Mouse (Mus musculus) heart, adult 2 months (tissue): ENCODE results near the gene Atg10. TPM values are rescaled to one million over a fixed set of nuclear protein-coding genes. Genes with fewer than 3 reads are reported as not detected.

Source experiments
- DNase-seq, 2 experiments: peaks; one replicate each; pipeline ENCODE4 v3.0.0; 2021
- H3K27ac ChIP-seq: fragments of 200-600 bp; 2 replicates; pipeline ENCODE4 v1.8.1; 2022
- H3K27me3 ChIP-seq: fragments of 200-500 bp; 2 replicates; pipeline ENCODE4 v1.6.1; 2012; ENCODE audit warnings: mild to moderate bottlenecking, low read length, inconsistent platforms, mixed read lengths; ENCODE audit not compliant: control insufficient read depth, insufficient read depth
- H3K36me3 ChIP-seq: fragments of 200-500 bp; 2 replicates; pipeline ENCODE4 v1.6.1; 2012; ENCODE audit warnings: low read length, inconsistent platforms; ENCODE audit not compliant: control insufficient read depth, insufficient read depth
- H3K4me1 ChIP-seq: fragments of 200-500 bp; 2 replicates; pipeline ENCODE4 v1.6.1; 2011; ENCODE audit warnings: low read length; ENCODE audit not compliant: control insufficient read depth, insufficient read depth
- H3K4me3 ChIP-seq: fragments of 200-600 bp; 2 replicates; pipeline ENCODE4 v1.8.1; 2022
- H3K79me2 ChIP-seq: fragments of 200-500 bp; replicated peaks from 2 replicates; pipeline ENCODE4 v1.6.1; 2012; ENCODE audit warnings: mild to moderate bottlenecking, inconsistent platforms, low read length, moderate library complexity, mixed read lengths; ENCODE audit not compliant: control insufficient read depth, insufficient read depth
- H3K9ac ChIP-seq: fragments of 200-500 bp; 2 replicates; pipeline ENCODE4 v1.6.1; 2012; ENCODE audit warnings: low read depth, mild to moderate bottlenecking, control low read depth, inconsistent platforms, low read length, mixed read lengths
- CTCF ChIP-seq: fragments of 200-600 bp; IDR thresholded peaks from 2 replicates; pipeline ENCODE4 v1.8.1; 2022; ENCODE audit warnings: antibody characterized with exemption, mild to moderate bottlenecking, moderate library complexity
- EP300 ChIP-seq: fragments of 200-500 bp; IDR thresholded peaks from 2 replicates; pipeline ENCODE4 v1.6.1; 2011; ENCODE audit warnings: low read depth, low read length, control low read depth; ENCODE audit not compliant: insufficient read depth
- POLR2A ChIP-seq: fragments of 200-500 bp; IDR thresholded peaks from 2 replicates; pipeline ENCODE4 v1.6.1; 2011; ENCODE audit warnings: mild to moderate bottlenecking, low read depth, low read length, control low read depth; ENCODE audit not compliant: insufficient read depth
- WGBS: fragments of 180-500 bp; shearing (Covaris S2); methylation state at CpG from one replicate; pipeline ENCODE4 v1.1.7; 2018; 5-methylcytosine and 5-hydroxymethylcytosine counted together
- intact Hi-C: fragments of 180-260 bp; cut with DNase I; formaldehyde crosslinking; loops from one replicate; pipeline ENCODE4 v1.15.1; 2025
- polyA plus RNA-seq: library from polyadenylated mRNA; depleted of rRNA; stranded (reverse); fragments of >200 nt; gene quantifications from 2 replicates; pipeline ENCODE4 v1.2.3, GENCODE M21; 2012
- total RNA-seq, 2 experiments: library from RNA; stranded (reverse); gene quantifications; 2 replicates each; pipeline ENCODE4 v1.2.3; 2021

Gene Atg10
- total and polyA plus RNA-seq, 3 experiments, result 5.9 to 27.1 (median 25.1) TPM

- no peaks in the 10 kb centered on the region for H3K79me2 ChIP-seq
- H3K27me3 ChIP-seq, result no peaks in the 10 kb centered on the region
- no peak overlapping the region for H3K4me3 ChIP-seq
- H3K4me1 ChIP-seq, result no peaks in the 10 kb centered on the region
- no peaks in the 10 kb centered on the region for H3K36me3 ChIP-seq
- H3K9ac ChIP-seq, result no peak overlapping the region
- intact Hi-C loops, result no loop called here
- DNase-seq, result no peak
- no peak overlapping the region for H3K27ac ChIP-seq
- TF ChIP-seq POLR2A (no peak), EP300 (no peak)
- WGBS, result 94% methylated on average over 12 of the region's 12 CpGs
Observed at GRCm38 (mm10) chr13:91086361-91086900, 137.3 kb downstream of the Atg10 start.

GRCm38 (mm10) chr13:91072351-91072750 lies 151.4 kb downstream of the Atg10 start:
- no peak for DNase-seq
- Histone ChIP-seq H3K79me2 (no peaks in the 10 kb centered on the region), H3K4me3 (no peak overlapping the region), H3K36me3 (no peaks in the 10 kb centered on the region), H3K27ac (no peak overlapping the region), H3K4me1 (no peaks in the 10 kb centered on the region), H3K9ac (no peak overlapping the region), H3K27me3 (no peaks in the 10 kb centered on the region)
- intact Hi-C loops, result no loop called here
- TF ChIP-seq POLR2A (no peak), CTCF (no peak), EP300 (no peak)
- WGBS, result 98% methylated on average over 2 of the region's 2 CpGs

- H3K79me2 ChIP-seq, result no peaks in the 10 kb centered on the region
- no peak overlapping the region for H3K4me3 ChIP-seq
- no peak overlapping the region for H3K27ac ChIP-seq
- no peaks in the 10 kb centered on the region for H3K27me3 ChIP-seq
- 85% methylated on average over 5 of the region's 5 CpGs for WGBS
- H3K9ac ChIP-seq, result no peak overlapping the region
- DNase-seq, result no peak
- H3K4me1 ChIP-seq, result no peaks in the 10 kb centered on the region
- no peak for TF ChIP-seq POLR2A
- H3K36me3 ChIP-seq, result no peaks in the 10 kb centered on the region
- intact Hi-C loops, result no loop called here
Observed at GRCm38 (mm10) chr13:91060871-91061270, 162.9 kb downstream of the Atg10 start.

- H3K79me2 ChIP-seq, result no peaks in the 10 kb centered on the region
- H3K4me3 ChIP-seq, result no peak overlapping the region
- H3K36me3 ChIP-seq, result no peaks in the 10 kb centered on the region
- no peak overlapping the region for H3K27ac ChIP-seq
- H3K27me3 ChIP-seq, result no peaks in the 10 kb centered on the region
- no peak overlapping the region for H3K9ac ChIP-seq
- DNase-seq, result no peak
- 92% methylated on average over 4 of the region's 4 CpGs for WGBS
- H3K4me1 ChIP-seq, result no peaks in the 10 kb centered on the region
- intact Hi-C loops, result no loop called here
- TF ChIP-seq CTCF, result no peak
- TF ChIP-seq POLR2A, result no peak
- no peak for TF ChIP-seq EP300
Observed at GRCm38 (mm10) chr13:91048171-91048570, 175.6 kb downstream of the Atg10 start.

GRCm38 (mm10) chr13:91046851-91047250 lies 176.9 kb downstream of the Atg10 start:
- H3K9ac ChIP-seq, result no peak overlapping the region
- no peak overlapping the region for H3K4me3 ChIP-seq
- H3K79me2 ChIP-seq, result no peaks in the 10 kb centered on the region
- 87% methylated on average over 5 of the region's 5 CpGs for WGBS
- no peak for DNase-seq
- no peaks in the 10 kb centered on the region for H3K4me1 ChIP-seq
- intact Hi-C loops, result no loop called here
- H3K27me3 ChIP-seq, result no peaks in the 10 kb centered on the region
- no peaks in the 10 kb centered on the region for H3K36me3 ChIP-seq
- TF ChIP-seq POLR2A, result no peak
- TF ChIP-seq CTCF, result no peak
- TF ChIP-seq EP300, result no peak
- H3K27ac ChIP-seq, result no peak overlapping the region

- WGBS, result 53% methylated on average over 1 of the region's 1 CpGs
- Histone ChIP-seq H3K36me3 (no peaks in the 10 kb centered on the region), H3K27me3 (no peaks in the 10 kb centered on the region), H3K79me2 (no peaks in the 10 kb centered on the region), H3K9ac (no peak overlapping the region), H3K27ac (no peak overlapping the region), H3K4me1 (no peaks in the 10 kb centered on the region), H3K4me3 (no peak overlapping the region)
- no peak for DNase-seq
- intact Hi-C loops, result no loop called here
- no peak for TF ChIP-seq EP300
- no peak for TF ChIP-seq CTCF
- TF ChIP-seq POLR2A, result no peak
Observed at GRCm38 (mm10) chr13:91041236-91041635, 182.5 kb downstream of the Atg10 start.
